Mouse (Mus musculus) heart, embryonic 15.5 days (tissue): ENCODE measurements at regions not wholly inside any gene's neighbourhood (a gene's known extent, or its start where the extent isn't known, plus 50 kb on each side); places are given as distances from the start of the nearest gene placed in this dataset.

Experiments
- ATAC-seq: fragments of 200-750 bp; cut with Nextera tagmentation; replicated peaks from 2 replicates; pipeline ENCODE4 v1.8.0; 2017; ENCODE audit warnings: low read depth, moderate TSS enrichment; ENCODE audit not compliant: insufficient number of reproducible peaks, insufficient read depth, low FRiP score
- H3K27ac ChIP-seq: fragments of 300-500 bp; sonication (generic); 2 replicates; pipeline ENCODE4 v1.5.1; 2015; ENCODE audit warnings: mild to moderate bottlenecking, inconsistent platforms
- H3K27me3 ChIP-seq: fragments of 300-500 bp; sonication (generic); 2 replicates; pipeline ENCODE4 v1.6.1; 2015; ENCODE audit warnings: inconsistent platforms
- H3K36me3 ChIP-seq: fragments of 300-500 bp; sonication (generic); 2 replicates; pipeline ENCODE4 v1.6.1; 2015; ENCODE audit warnings: mild to moderate bottlenecking, inconsistent platforms
- H3K4me1 ChIP-seq: fragments of 300-500 bp; sonication (generic); replicated peaks from 2 replicates; pipeline ENCODE4 v1.6.1; 2015; ENCODE audit warnings: inconsistent platforms
- H3K4me2 ChIP-seq: fragments of 300-500 bp; sonication (generic); 2 replicates; pipeline ENCODE4 v1.6.1; 2015; ENCODE audit warnings: inconsistent platforms, mild to moderate bottlenecking, moderate library complexity
- H3K4me3 ChIP-seq: fragments of 300-500 bp; sonication (generic); 2 replicates; pipeline ENCODE4 v1.5.1; 2015; ENCODE audit warnings: mild to moderate bottlenecking, inconsistent platforms
- H3K9ac ChIP-seq: fragments of 300-500 bp; sonication (generic); 2 replicates; pipeline ENCODE4 v1.6.1; 2015; ENCODE audit warnings: mild to moderate bottlenecking, inconsistent platforms
- H3K9me3 ChIP-seq: fragments of 300-500 bp; sonication (generic); replicated peaks from 2 replicates; pipeline ENCODE4 v1.6.1; 2016; ENCODE audit warnings: inconsistent platforms
- WGBS: fragments of 180-500 bp; shearing (Covaris S2); methylation state at CpG from one replicate; pipeline ENCODE4 v1.1.7; 2015; ENCODE audit warnings: mixed read lengths; 5-methylcytosine and 5-hydroxymethylcytosine counted together

DNA sequence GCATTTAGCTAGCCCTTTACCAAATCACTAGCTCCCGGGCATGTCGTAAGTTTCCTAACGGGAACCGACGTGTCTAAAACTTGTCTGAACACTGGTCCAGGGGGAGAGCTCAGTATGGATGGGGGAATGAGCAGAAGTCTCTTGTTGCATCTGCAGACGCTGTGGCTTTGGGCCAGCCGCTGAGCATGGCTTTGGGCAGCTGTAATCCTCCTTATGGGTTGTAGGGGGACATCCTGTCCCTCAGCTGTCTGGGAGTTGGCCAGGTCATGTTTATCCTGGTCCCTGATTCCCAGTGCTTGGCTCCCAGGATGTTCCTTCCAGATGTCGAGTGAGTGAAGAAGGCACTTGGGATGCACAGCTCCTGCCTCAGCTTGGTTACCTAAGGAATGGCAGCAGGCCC, 71.4 kb upstream of the Stx16 start:
- no peak for ATAC-seq
- H3K27ac ChIP-seq, result no peak overlapping the region
- H3K9ac ChIP-seq, result no peak overlapping the region
- H3K4me3 ChIP-seq, result no peak overlapping the region
- H3K9me3 ChIP-seq, result 0 out of 2 replicates have a peak, but pooled peaks cover 4% of the 10 kb centered on the region
- 80% methylated on average over 8 of the region's 8 CpGs for WGBS
- no peaks in the 10 kb centered on the region for H3K36me3 ChIP-seq
- H3K27me3 ChIP-seq, result no peaks in the 10 kb centered on the region
- H3K4me1 ChIP-seq, result peaks cover 7% of the 10 kb centered on the region
- no peak overlapping the region for H3K4me2 ChIP-seq

GRCm38 (mm10) chr2:174007976-174008349, 68.1 kb upstream of the Stx16 start:
- 67% methylated on average over 2 of the region's 2 CpGs for WGBS
- Histone ChIP-seq H3K4me2 (no peak overlapping the region), H3K36me3 (no peaks in the 10 kb centered on the region), H3K4me1 (peaks cover 12% of the 10 kb centered on the region), H3K27me3 (no peaks in the 10 kb centered on the region), H3K4me3 (no peak overlapping the region), H3K27ac (peak overlapping the region; percentile 20; the same call in 1 of the 2 replicates), H3K9me3 (0 out of 2 replicates have a peak, but pooled peaks cover 4% of the 10 kb centered on the region), H3K9ac (no peak overlapping the region)
- ATAC-seq, result no peak

- Histone ChIP-seq H3K4me1 (peaks cover 12% of the 10 kb centered on the region), H3K4me2 (no peak overlapping the region), H3K27ac (peak overlapping the region; percentile 20; the same call in 1 of the 2 replicates), H3K27me3 (no peaks in the 10 kb centered on the region), H3K36me3 (no peaks in the 10 kb centered on the region), H3K4me3 (no peak overlapping the region), H3K9me3 (0 out of 2 replicates have a peak, but pooled peaks cover 4% of the 10 kb centered on the region), H3K9ac (no peak overlapping the region)
- ATAC-seq, result no peak
- WGBS, result 46% methylated on average over 19 of the region's 19 CpGs
Observed at GRCm38 (mm10) chr2:174008350-174009218, 67.5 kb upstream of the Stx16 start.

- Histone ChIP-seq H3K4me3 (no peak overlapping the region), H3K4me1 (peaks cover 12% of the 10 kb centered on the region), H3K9ac (no peak overlapping the region), H3K9me3 (no peaks in the 10 kb centered on the region), H3K4me2 (no peak overlapping the region), H3K27ac (no peak overlapping the region), H3K27me3 (no peaks in the 10 kb centered on the region), H3K36me3 (no peaks in the 10 kb centered on the region)
- no peak for ATAC-seq
- 74% methylated on average over 3 of the region's 3 CpGs for WGBS
Observed at GRCm38 (mm10) chr2:174010038-174010437, 66.1 kb upstream of the Stx16 start.

DNA sequence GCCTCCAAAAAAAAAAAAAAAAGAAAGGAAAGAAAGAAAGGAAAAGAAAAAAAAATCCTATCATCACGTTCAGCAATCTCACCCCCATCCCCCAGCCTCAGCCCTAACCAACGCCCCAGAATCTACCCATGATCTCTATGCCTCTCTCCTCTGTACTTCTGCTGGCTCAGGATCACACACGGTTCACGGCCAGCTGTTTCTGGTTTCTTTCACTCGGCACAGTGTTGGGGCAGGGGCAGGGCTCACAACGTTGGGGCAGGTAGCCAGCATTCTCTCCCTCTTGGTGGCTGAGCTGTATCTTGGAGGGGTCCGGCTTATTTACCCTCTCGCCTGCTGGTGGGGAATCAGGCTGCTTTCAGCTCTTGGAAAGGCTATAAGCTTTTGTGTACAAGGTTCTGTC, 64.7 kb upstream of the Stx16 start:
- peak overlapping the region; percentile 23 for H3K4me2 ChIP-seq
- ATAC-seq, result 0 out of 2 replicates have a peak, but pooled peaks have one; percentile 48
- 19% methylated on average over 8 of the region's 8 CpGs for WGBS

DNA sequence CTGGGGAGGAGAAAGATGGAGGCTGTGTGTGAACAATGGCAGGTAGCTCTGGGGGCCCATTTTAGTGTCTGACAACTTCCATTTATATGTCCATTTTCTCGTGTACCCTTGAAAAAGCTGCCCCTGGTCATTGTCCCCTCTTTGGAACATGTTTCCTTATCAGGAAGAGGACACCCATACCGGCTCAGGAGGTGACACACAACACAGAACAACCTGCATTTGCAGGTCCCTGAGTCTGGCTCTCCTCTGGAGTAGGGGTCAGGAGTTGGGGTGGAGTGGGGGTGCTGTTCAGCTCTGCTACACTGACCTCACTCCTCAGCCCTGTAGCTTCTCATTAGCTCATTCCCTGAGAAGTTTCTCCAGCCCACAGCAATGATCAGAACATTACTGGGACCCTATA, 61.7 kb upstream of the Stx16 start:
- 50% methylated on average over 2 of the region's 2 CpGs for WGBS
- no peaks in the 10 kb centered on the region for H3K27me3 ChIP-seq
- H3K4me1 ChIP-seq, result peaks cover 8% of the 10 kb centered on the region
- no peak overlapping the region for H3K4me2 ChIP-seq
- ATAC-seq, result no peak
- H3K36me3 ChIP-seq, result no peaks in the 10 kb centered on the region
- H3K9me3 ChIP-seq, result no peaks in the 10 kb centered on the region
- no peak overlapping the region for H3K27ac ChIP-seq
- H3K4me3 ChIP-seq, result no peak overlapping the region
- H3K9ac ChIP-seq, result no peak overlapping the region

More for the DNA sequence above, 64.7 kb upstream of the Stx16 start:
- no peak overlapping the region for H3K27ac ChIP-seq
- H3K36me3 ChIP-seq, result no peaks in the 10 kb centered on the region
- H3K4me1 ChIP-seq, result peaks cover 12% of the 10 kb centered on the region
- H3K9me3 ChIP-seq, result no peaks in the 10 kb centered on the region
- H3K4me3 ChIP-seq, result no peak overlapping the region
- no peaks in the 10 kb centered on the region for H3K27me3 ChIP-seq
- no peak overlapping the region for H3K9ac ChIP-seq

- Histone ChIP-seq H3K9ac (no peak overlapping the region), H3K27me3 (no peaks in the 10 kb centered on the region), H3K9me3 (no peaks in the 10 kb centered on the region), H3K36me3 (no peaks in the 10 kb centered on the region), H3K27ac (no peak overlapping the region), H3K4me1 (peaks cover 8% of the 10 kb centered on the region), H3K4me3 (no peak overlapping the region), H3K4me2 (no peak overlapping the region)
- WGBS, result 38% methylated on average over 14 of the region's 14 CpGs
- no peak for ATAC-seq
Observed at GRCm38 (mm10) chr2:174015283-174015682, 60.8 kb upstream of the Stx16 start.

GRCm38 (mm10) chr2:174016068-174016467, 60.0 kb upstream of the Stx16 start:
- ATAC-seq, result no peak
- H3K36me3 ChIP-seq, result no peaks in the 10 kb centered on the region
- no peak overlapping the region for H3K4me3 ChIP-seq
- no peaks in the 10 kb centered on the region for H3K9me3 ChIP-seq
- H3K4me1 ChIP-seq, result peaks cover 8% of the 10 kb centered on the region
- H3K9ac ChIP-seq, result no peak overlapping the region
- H3K27me3 ChIP-seq, result no peaks in the 10 kb centered on the region
- whole genome bisulfite sequencing, result 74% methylated on average over 5 of the region's 5 CpGs
- H3K4me2 ChIP-seq, result no peak overlapping the region
- no peak overlapping the region for H3K27ac ChIP-seq

- no peak for ATAC-seq
- H3K27ac ChIP-seq, result no peak overlapping the region
- H3K4me3 ChIP-seq, result no peak overlapping the region
- no peak overlapping the region for H3K4me2 ChIP-seq
- no peak overlapping the region for H3K9ac ChIP-seq
- WGBS, result 66% methylated on average over 6 of the region's 6 CpGs
- H3K9me3 ChIP-seq, result no peaks in the 10 kb centered on the region
- no peaks in the 10 kb centered on the region for H3K36me3 ChIP-seq
- peaks cover 3% of the 10 kb centered on the region; the same call in 1 of the 2 replicates for H3K4me1 ChIP-seq
- H3K27me3 ChIP-seq, result no peaks in the 10 kb centered on the region
Observed at GRCm38 (mm10) chr2:174017042-174017441, 59.1 kb upstream of the Stx16 start.

DNA sequence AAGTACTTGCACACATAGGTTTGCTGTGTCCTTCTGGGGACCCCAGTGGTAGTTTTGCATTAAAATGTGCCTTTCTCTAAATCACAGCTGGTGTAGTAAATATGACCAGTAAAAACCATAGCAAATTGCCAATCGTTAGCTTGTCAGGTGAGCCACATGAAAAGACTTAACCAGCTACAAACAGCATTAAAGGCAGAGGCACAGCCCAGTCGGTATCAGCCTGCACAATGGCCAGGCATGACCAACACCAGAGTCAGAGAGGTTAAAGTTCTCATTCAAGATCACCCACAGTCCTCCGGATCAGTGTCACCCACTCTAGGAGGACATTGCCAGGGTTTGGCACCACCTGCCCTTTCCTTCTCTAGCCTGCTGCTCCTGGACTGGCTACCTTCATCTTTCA, 58.5 kb upstream of the Stx16 start:
- no peak overlapping the region for H3K4me3 ChIP-seq
- no peaks in the 10 kb centered on the region for H3K27me3 ChIP-seq
- H3K4me1 ChIP-seq, result peaks cover 3% of the 10 kb centered on the region; the same call in 1 of the 2 replicates
- H3K9me3 ChIP-seq, result no peaks in the 10 kb centered on the region
- no peaks in the 10 kb centered on the region for H3K36me3 ChIP-seq
- no peak overlapping the region for H3K27ac ChIP-seq
- no peak overlapping the region for H3K9ac ChIP-seq
- no peak overlapping the region for H3K4me2 ChIP-seq
- 58% methylated on average over 3 of the region's 3 CpGs for WGBS
- no peak for ATAC-seq

- Histone ChIP-seq H3K36me3 (no peaks in the 10 kb centered on the region), H3K27me3 (no peaks in the 10 kb centered on the region), H3K4me2 (no peak overlapping the region), H3K4me1 (peaks cover 3% of the 10 kb centered on the region; the same call in 1 of the 2 replicates), H3K9me3 (no peaks in the 10 kb centered on the region), H3K27ac (no peak overlapping the region), H3K9ac (no peak overlapping the region), H3K4me3 (no peak overlapping the region)
- ATAC-seq, result peak; percentile 60
- WGBS, result 46% methylated on average over 7 of the region's 7 CpGs
Observed at GRCm38 (mm10) chr2:174018002-174018401, 58.1 kb upstream of the Stx16 start.

DNA sequence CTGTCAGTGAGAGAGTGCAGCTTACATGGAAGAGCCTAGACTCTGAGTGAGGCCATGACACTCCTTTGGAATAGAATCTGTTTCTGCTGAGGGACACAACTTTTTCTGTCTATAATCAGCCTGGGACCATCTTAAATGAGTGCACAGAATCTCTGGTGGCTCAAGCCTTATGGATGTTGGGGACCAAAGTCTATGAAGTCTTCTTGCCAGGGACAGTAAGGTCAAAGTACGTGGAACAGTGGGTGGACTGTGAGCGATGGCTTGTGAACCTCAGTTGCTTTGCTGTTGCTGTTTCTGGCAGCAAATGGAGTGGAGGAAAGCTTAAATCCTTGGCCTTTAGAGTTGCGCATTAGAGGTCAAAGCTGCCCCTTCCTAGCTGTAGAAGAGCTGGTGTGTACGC, 57.1 kb upstream of the Stx16 start:
- no peak overlapping the region for H3K4me3 ChIP-seq
- no peak overlapping the region for H3K9ac ChIP-seq
- no peak for ATAC-seq
- H3K4me2 ChIP-seq, result no peak overlapping the region
- no peaks in the 10 kb centered on the region for H3K9me3 ChIP-seq
- peaks cover 3% of the 10 kb centered on the region; the same call in 1 of the 2 replicates for H3K4me1 ChIP-seq
- H3K27me3 ChIP-seq, result no peaks in the 10 kb centered on the region
- WGBS, result 94% methylated on average over 4 of the region's 4 CpGs
- H3K36me3 ChIP-seq, result no peaks in the 10 kb centered on the region
- no peak overlapping the region for H3K27ac ChIP-seq
